Comparison of ENCODE assay signal across 8 mouse cellular contexts in the genomic region with DNA sequence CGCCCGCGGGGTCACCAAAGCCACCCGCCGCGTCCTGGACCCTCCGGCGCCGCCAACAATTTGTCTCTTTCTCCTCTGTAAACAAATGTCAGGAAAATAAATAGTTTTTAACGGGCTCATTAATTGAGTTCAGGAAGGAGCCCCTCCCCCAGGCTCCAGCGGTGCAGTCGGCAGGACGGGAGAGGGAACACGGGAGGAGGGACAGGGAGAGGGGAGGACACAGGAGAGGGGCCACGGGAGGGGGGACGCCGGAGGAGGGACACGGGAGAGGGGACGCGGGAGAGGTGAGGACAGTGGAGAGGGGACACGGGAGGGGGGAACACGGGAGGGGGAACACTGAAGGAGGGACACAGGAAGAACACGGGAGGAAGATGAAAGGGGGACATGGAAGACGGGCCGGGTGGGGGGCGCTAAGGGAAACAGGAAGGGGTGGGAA. TPM values are rescaled to one million over a fixed set of nuclear protein-coding genes. Genes with fewer than 3 reads are reported as not detected.
A peak's percentile ranks its signal among the peaks of the same experiment; 100 is the strongest.
DNase-seq lines count a peak whose midpoint lies in the region; ATAC-seq and TF ChIP-seq lines count a peak whose summit lies in the region.

No protein-coding gene starts in this region.

- H3K9me3 ChIP-seq in heart, embryonic 15.5 days (replicated peaks), result no peaks in the 10 kb centered on the region
- no peaks in the 10 kb centered on the region for H3K9me3 ChIP-seq in neural tube, embryonic 15.5 days (replicated peaks)

- peak overlapping the region; percentile 45 for H3K4me3 ChIP-seq in heart, embryonic 15.5 days
- peak overlapping the region; percentile 33; the same call in 1 of the 2 replicates for H3K4me3 ChIP-seq in liver, adult 2 months (ENCODE audit: insufficient read depth, low read depth, low read length)
- H3K4me3 ChIP-seq in neural tube, embryonic 15.5 days (replicated peaks), result peak overlapping the region; percentile 15

- no peak for ATAC-seq in heart, embryonic 15.5 days (replicated peaks; ENCODE audit: insufficient number of reproducible peaks, insufficient read depth, low FRiP score, low read depth)
- no peak for ATAC-seq in neural tube, embryonic 15.5 days (ENCODE audit: low FRiP score)

- TF ChIP-seq CTCF in liver, adult 2 months (IDR thresholded peaks at IDR 0.05; ENCODE audit: low read depth, low read length), result no peak

- intact Hi-C loops in heart, postnatal 10 days (cut with DNase I), result no loop called here

- H3K36me3 ChIP-seq in heart, embryonic 15.5 days, result no peaks in the 10 kb centered on the region
- no peaks in the 10 kb centered on the region for H3K36me3 ChIP-seq in liver, adult 2 months (ENCODE audit: control insufficient read depth, insufficient read depth, low read length)
- no peaks in the 10 kb centered on the region for H3K36me3 ChIP-seq in neural tube, embryonic 15.5 days

- H3K79me2 ChIP-seq in liver, adult 2 months (ENCODE audit: control insufficient read depth, insufficient read depth, low read length), result no peaks in the 10 kb centered on the region

- TF ChIP-seq POLR2A in liver, adult 2 months (IDR thresholded peaks at IDR 0.05; ENCODE audit: extremely low read depth, insufficient read depth, low read length), result no peak

- peaks cover 78% of the 10 kb centered on the region for H3K4me1 ChIP-seq in heart, embryonic 15.5 days (replicated peaks)
- peaks cover 4% of the 10 kb centered on the region for H3K4me1 ChIP-seq in liver, adult 2 months (ENCODE audit: control insufficient read depth, insufficient read depth, low read length)
- H3K4me1 ChIP-seq in neural tube, embryonic 15.5 days, result peaks cover 98% of the 10 kb centered on the region

- peak overlapping the region; percentile 50 for H3K9ac ChIP-seq in heart, embryonic 15.5 days
- H3K9ac ChIP-seq in liver, adult 2 months (ENCODE audit: low read depth, low read length), result 0 out of 2 replicates have a peak overlapping the region, but pooled peaks have one; percentile 20
- peak overlapping the region; percentile 17; the same call in 1 of the 2 replicates for H3K9ac ChIP-seq in neural tube, embryonic 15.5 days (replicated peaks)

- peak overlapping the region; percentile 75 for H3K27ac ChIP-seq in heart, embryonic 15.5 days
- no peak overlapping the region for H3K27ac ChIP-seq in liver, adult 2 months (replicated peaks; ENCODE audit: insufficient read depth, low read depth, low read length)
- H3K27ac ChIP-seq in neural tube, embryonic 15.5 days (replicated peaks), result peak overlapping the region; percentile 83; the same call in 1 of the 2 replicates

- H3K27me3 ChIP-seq in heart, embryonic 15.5 days, result peaks cover 44% of the 10 kb centered on the region
- peaks cover 13% of the 10 kb centered on the region; the same call in 1 of the 2 replicates for H3K27me3 ChIP-seq in liver, adult 2 months (ENCODE audit: control insufficient read depth, insufficient read depth, low read length)
- no peaks in the 10 kb centered on the region for H3K27me3 ChIP-seq in neural tube, embryonic 15.5 days (replicated peaks)

- H3K4me2 ChIP-seq in heart, embryonic 15.5 days, result peak overlapping the region; percentile 72
- peak overlapping the region; percentile 53 for H3K4me2 ChIP-seq in neural tube, embryonic 15.5 days

- no peak for DNase-seq in heart, adult 11 months
- peak; percentile 13 to 23 for DNase-seq in heart, postnatal 10 days
- peak; percentile 24 for DNase-seq in liver, adult 2 months (ENCODE audit: extremely low read depth, low read depth, low spot score)
- no peak for DNase-seq in T-cell, adult 2 months (ENCODE audit: low spot score)
- no peak for DNase-seq in layer of hippocampus, adult 18-20 months (ENCODE audit: low spot score in 2 of 2)
- DNase-seq in cerebellum, adult 8-10 months, result no peak

- 3% methylated on average over 22 of the region's 26 CpGs for WGBS in heart, embryonic 15.5 days
- 9% methylated on average over 26 of the region's 26 CpGs for WGBS in liver, adult 2 months
- 2% methylated on average over 26 of the region's 26 CpGs for WGBS in neural tube, embryonic 15.5 days

RNA-seq across cellular contexts. Expression of a gene that starts 6.3 kb away (rescaled TPM):
- 37.6 and 62.0 TPM in 2 replicates for polyA plus RNA-seq in heart, embryonic 15.5 days (2015; fragmentation: Nextera tagmentation; extraction: Ambion mirVana)
- 10 to 100 TPM; 87.3 to 92.3 TPM for total RNA-seq in heart, postnatal 10 days (2021)
- 4.4 and 6.0 TPM in 2 replicates for total RNA-seq in liver, adult 2 months (2014; rRNA removed)
- polyA plus RNA-seq in liver, adult 2 months (2012; rRNA removed), result 7.5 and 10.2 TPM in 2 replicates
- polyA plus RNA-seq in neural tube, embryonic 15.5 days (2015; fragmentation: Nextera tagmentation; extraction: Ambion mirVana), result 206 and 247 TPM in 2 replicates
- total RNA-seq in layer of hippocampus, adult 18-20 months (2021), result 100 to 1,000 TPM; 608 to 624 TPM

RNA-seq across cellular contexts. Expression of a gene that starts 42.2 kb away (rescaled TPM):
- polyA plus RNA-seq in heart, embryonic 15.5 days (2015; fragmentation: Nextera tagmentation; extraction: Ambion mirVana), result not detected in 2 replicates
- not detected for total RNA-seq in heart, postnatal 10 days (2021)
- not detected in 2 replicates for total RNA-seq in liver, adult 2 months (2014; rRNA removed)
- polyA plus RNA-seq in liver, adult 2 months (2012; rRNA removed), result not detected in 2 replicates
- polyA plus RNA-seq in neural tube, embryonic 15.5 days (2015; fragmentation: Nextera tagmentation; extraction: Ambion mirVana), result not detected in 2 replicates
- not detected for total RNA-seq in layer of hippocampus, adult 18-20 months (2021)

Comparison
In these comparisons a context has a peak if more than half of its experiments do, and no peak if none do; other contexts are left out.
1. DNase-seq: peak in heart, postnatal 10 days (2 of 2) and liver, adult 2 months (single experiment); none in heart, adult 11 months (single experiment), T-cell, adult 2 months (single experiment), layer of hippocampus, adult 18-20 months (0 of 2) and cerebellum, adult 8-10 months (single experiment).
2. RNA of a gene that starts 6.3 kb away (total RNA-seq): 608 to 624 TPM in layer of hippocampus, adult 18-20 months and 87.3 to 92.3 TPM in heart, postnatal 10 days; 4.4 to 6.0 TPM in liver, adult 2 months; every median in the first group is over 10 times any median in the second.
3. Peak in every context shown above with its lines, with median percentiles within 50 percentile points of each other: H3K4me3 ChIP-seq and H3K9ac ChIP-seq.